Mouse (Mus musculus): Measurements from ENCODE around the gene Crat. TPM values are rescaled to one million over a fixed set of nuclear protein-coding genes. Genes with fewer than 3 reads are reported as not detected.

Crat gene
- polyA plus RNA-seq, 1 experiment from 2014 or later, result 74.5 TPM

- Histone ChIP-seq H3K27ac (replicated peaks) (peak overlapping the region; percentile 96), H3K4me2 (peak overlapping the region; percentile 74), H3K4me1 (peaks cover 50% of the 10 kb centered on the region), H3K9me3 (no peaks in the 10 kb centered on the region), H3K9ac (peak overlapping the region; percentile 95), H3K27me3 (replicated peaks) (no peaks in the 10 kb centered on the region), H3K4me3 (peak overlapping the region; percentile 85), H3K36me3 (peaks cover 18% of the 10 kb centered on the region)
- under 1% methylated on average over 7 of the region's 7 CpGs for WGBS
- no peak for ATAC-seq (ENCODE audit: extremely low read depth, insufficient number of reproducible peaks, low FRiP score, low TSS enrichment)
Observed at GRCm38 (mm10) chr2:30416649-30416965, 994 bp upstream of the Crat start.

- H3K27me3 ChIP-seq (replicated peaks), result no peaks in the 10 kb centered on the region
Observed at GRCm38 (mm10) chr2:30415936-30416648, 479 bp upstream of the Crat start, which contains the start of gene Ptpa. Ptpa (plus strand) TSS chr2:30416039.

GRCm38 (mm10) chr2:30414681-30415080, 932 bp downstream of the Crat start:
- Histone ChIP-seq H3K9me3 (no peaks in the 10 kb centered on the region), H3K4me3 (peak overlapping the region; percentile 85), H3K4me1 (peaks cover 53% of the 10 kb centered on the region), H3K27ac (replicated peaks) (peak overlapping the region; percentile 96), H3K36me3 (peaks cover 26% of the 10 kb centered on the region), H3K27me3 (replicated peaks) (no peaks in the 10 kb centered on the region), H3K4me2 (peak overlapping the region; percentile 74), H3K9ac (peak overlapping the region; percentile 95)
- 50% methylated on average over 5 of the region's 5 CpGs for WGBS
- no peak for ATAC-seq (ENCODE audit: extremely low read depth, insufficient number of reproducible peaks, low FRiP score, low TSS enrichment)

More at GRCm38 (mm10) chr2:30415936-30416648, 479 bp upstream of the Crat start, which contains the start of gene Ptpa:
- Histone ChIP-seq H3K36me3 (peaks cover 17% of the 10 kb centered on the region), H3K9ac (peak within 1 kb of the TSS; percentile 95), H3K4me3 (peak within 1 kb of the TSS; percentile 85), H3K4me1 (peaks cover 50% of the 10 kb centered on the region), H3K27ac (replicated peaks) (peak within 1 kb of the TSS; percentile 96), H3K4me2 (peak within 1 kb of the TSS; percentile 74), H3K9me3 (no peaks in the 10 kb centered on the region)
- peak; percentile 71 for ATAC-seq (ENCODE audit: extremely low read depth, insufficient number of reproducible peaks, low FRiP score, low TSS enrichment)
- WGBS, result under 1% methylated on average over 65 of the region's 67 CpGs

GRCm38 (mm10) chr2:30414101-30414500, 1.5 kb downstream of the Crat start:
- Histone ChIP-seq H3K4me1 (peaks cover 53% of the 10 kb centered on the region), H3K4me2 (peak overlapping the region; percentile 74), H3K27me3 (replicated peaks) (no peaks in the 10 kb centered on the region), H3K9ac (no peak overlapping the region), H3K4me3 (peak overlapping the region; percentile 85), H3K36me3 (peaks cover 31% of the 10 kb centered on the region), H3K9me3 (no peaks in the 10 kb centered on the region), H3K27ac (replicated peaks) (no peak overlapping the region)
- ATAC-seq (ENCODE audit: extremely low read depth, insufficient number of reproducible peaks, low FRiP score, low TSS enrichment), result no peak
- 80% methylated on average over 4 of the region's 4 CpGs for WGBS

GRCm38 (mm10) chr2:30413038-30413973, 2.3 kb downstream of the Crat start:
- Histone ChIP-seq H3K27ac (replicated peaks) (no peak overlapping the region), H3K9ac (peak overlapping the region; percentile 5; the same call in 1 of the 2 replicates), H3K4me2 (peak overlapping the region; percentile 74), H3K27me3 (replicated peaks) (no peaks in the 10 kb centered on the region), H3K9me3 (no peaks in the 10 kb centered on the region), H3K4me1 (peaks cover 51% of the 10 kb centered on the region), H3K4me3 (no peak overlapping the region), H3K36me3 (peaks cover 39% of the 10 kb centered on the region)
- no peak for ATAC-seq (ENCODE audit: extremely low read depth, insufficient number of reproducible peaks, low FRiP score, low TSS enrichment)
- 69% methylated on average over 16 of the region's 16 CpGs for WGBS

GRCm38 (mm10) chr2:30409454-30410176, 6.0 kb downstream of the Crat start:
- Histone ChIP-seq H3K36me3 (peaks cover 75% of the 10 kb centered on the region), H3K27ac (replicated peaks) (peak overlapping the region; percentile 65), H3K9ac (0 out of 2 replicates have a peak overlapping the region, but pooled peaks have one; percentile 25), H3K27me3 (replicated peaks) (no peaks in the 10 kb centered on the region), H3K4me3 (no peak overlapping the region), H3K4me1 (peaks cover 30% of the 10 kb centered on the region), H3K9me3 (no peaks in the 10 kb centered on the region), H3K4me2 (no peak overlapping the region)
- WGBS, result 81% methylated on average over 5 of the region's 5 CpGs
- ATAC-seq (ENCODE audit: extremely low read depth, insufficient number of reproducible peaks, low FRiP score, low TSS enrichment), result no peak

- WGBS, result 77% methylated on average over 8 of the region's 8 CpGs
- no peak overlapping the region for H3K4me3 ChIP-seq
- H3K36me3 ChIP-seq, result peaks cover 86% of the 10 kb centered on the region
- H3K27me3 ChIP-seq (replicated peaks), result no peaks in the 10 kb centered on the region
- no peak overlapping the region for H3K9ac ChIP-seq
- no peak for ATAC-seq (ENCODE audit: extremely low read depth, insufficient number of reproducible peaks, low FRiP score, low TSS enrichment)
- no peak overlapping the region for H3K4me2 ChIP-seq
- H3K27ac ChIP-seq (replicated peaks), result 0 out of 2 replicates have a peak overlapping the region, but pooled peaks have one; percentile 26
- H3K4me1 ChIP-seq, result peaks cover 19% of the 10 kb centered on the region
- H3K9me3 ChIP-seq, result no peaks in the 10 kb centered on the region
Observed at GRCm38 (mm10) chr2:30408452-30409100, 7.0 kb downstream of the Crat start.

- Histone ChIP-seq H3K9me3 (no peaks in the 10 kb centered on the region), H3K27me3 (replicated peaks) (no peaks in the 10 kb centered on the region), H3K36me3 (peaks cover 91% of the 10 kb centered on the region), H3K4me1 (peaks cover 19% of the 10 kb centered on the region), H3K4me3 (no peak overlapping the region), H3K9ac (no peak overlapping the region), H3K4me2 (no peak overlapping the region), H3K27ac (replicated peaks) (no peak overlapping the region)
- no peak for ATAC-seq (ENCODE audit: extremely low read depth, insufficient number of reproducible peaks, low FRiP score, low TSS enrichment)
- 82% methylated on average over 10 of the region's 10 CpGs for WGBS
Observed at GRCm38 (mm10) chr2:30407778-30408177, 7.8 kb downstream of the Crat start.

- Histone ChIP-seq H3K9me3 (no peaks in the 10 kb centered on the region), H3K9ac (no peak overlapping the region), H3K4me2 (no peak overlapping the region), H3K27ac (replicated peaks) (no peak overlapping the region), H3K27me3 (replicated peaks) (no peaks in the 10 kb centered on the region), H3K36me3 (peaks cover 91% of the 10 kb centered on the region), H3K4me1 (peaks cover 19% of the 10 kb centered on the region), H3K4me3 (no peak overlapping the region)
- ATAC-seq (ENCODE audit: extremely low read depth, insufficient number of reproducible peaks, low FRiP score, low TSS enrichment), result no peak
- 90% methylated on average over 2 of the region's 2 CpGs for WGBS
Observed at GRCm38 (mm10) chr2:30407221-30407620, 8.4 kb downstream of the Crat start.

GRCm38 (mm10) chr2:30403870-30404269, 11.7 kb downstream of the Crat start:
- Histone ChIP-seq H3K4me3 (no peak overlapping the region), H3K9ac (no peak overlapping the region), H3K9me3 (no peaks in the 10 kb centered on the region), H3K27ac (replicated peaks) (no peak overlapping the region), H3K4me2 (no peak overlapping the region), H3K27me3 (replicated peaks) (no peaks in the 10 kb centered on the region), H3K4me1 (peaks cover 15% of the 10 kb centered on the region; the same call in 1 of the 2 replicates), H3K36me3 (peaks cover 99% of the 10 kb centered on the region)
- WGBS, result 81% methylated on average over 1 of the region's 1 CpGs
- no peak for ATAC-seq (ENCODE audit: extremely low read depth, insufficient number of reproducible peaks, low FRiP score, low TSS enrichment)
